Mouse (Mus musculus) right cerebral cortex, adult 18-20 months (tissue): ENCODE measurements around the gene Podxl2.

ENCODE experiments used
- DNase-seq: peaks from one replicate; pipeline ENCODE4 v3.0.0; 2022; ENCODE audit warnings: mixed read lengths

Gene Podxl2

DNA sequence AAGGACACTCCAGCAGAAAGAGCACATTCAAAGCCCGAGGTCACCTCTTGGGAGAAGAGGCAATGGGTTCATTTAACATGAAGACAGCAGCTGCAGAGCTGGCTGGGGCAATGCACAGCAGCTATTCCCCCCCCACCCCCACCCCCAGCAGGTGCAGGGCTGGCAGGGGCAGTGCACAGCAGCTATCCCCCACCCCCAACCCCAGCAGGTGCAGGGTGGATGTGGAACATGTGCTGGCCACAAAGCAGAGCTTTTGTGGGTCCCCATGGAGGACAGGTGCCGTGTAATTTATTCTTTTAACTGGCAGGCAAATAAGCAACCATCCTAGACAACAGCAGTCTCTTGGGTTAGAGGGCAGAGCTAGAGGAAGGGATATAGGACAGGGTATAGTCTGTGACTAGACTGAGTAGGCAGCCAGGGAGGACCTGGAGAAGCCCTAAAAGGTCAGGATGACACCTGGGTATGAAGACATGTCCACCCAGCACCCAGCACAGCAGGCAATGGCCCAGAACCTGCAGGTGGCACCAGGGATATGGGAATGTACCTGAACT, 11.6 kb upstream of the Podxl2 start:
- DNase-seq = no peak

- no peak for DNase-seq
These were observed 11.0 kb upstream of the Podxl2 start for GRCm38 (mm10) chr6:88885644-88886416.

DNA sequence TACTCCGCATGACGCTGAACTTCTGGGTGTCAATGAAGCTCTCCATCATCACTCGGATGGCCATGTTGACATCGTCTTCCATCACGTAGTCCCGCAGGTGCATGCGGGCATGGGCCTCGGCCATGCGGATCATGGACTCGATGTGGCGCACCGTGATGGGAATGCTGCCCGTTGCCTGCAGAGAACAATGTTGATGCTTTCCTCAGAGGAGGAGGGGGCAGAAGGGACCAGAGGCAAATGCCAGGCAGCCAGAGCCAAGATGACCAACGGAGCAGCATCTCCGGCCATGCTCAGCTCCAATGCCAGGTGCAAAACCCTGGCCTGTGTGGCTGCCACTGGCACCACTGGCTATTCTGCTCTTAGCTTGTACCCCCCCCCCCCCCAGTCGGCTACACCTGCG, 9.8 kb upstream of the Podxl2 start:
- no peak for DNase-seq

DNA sequence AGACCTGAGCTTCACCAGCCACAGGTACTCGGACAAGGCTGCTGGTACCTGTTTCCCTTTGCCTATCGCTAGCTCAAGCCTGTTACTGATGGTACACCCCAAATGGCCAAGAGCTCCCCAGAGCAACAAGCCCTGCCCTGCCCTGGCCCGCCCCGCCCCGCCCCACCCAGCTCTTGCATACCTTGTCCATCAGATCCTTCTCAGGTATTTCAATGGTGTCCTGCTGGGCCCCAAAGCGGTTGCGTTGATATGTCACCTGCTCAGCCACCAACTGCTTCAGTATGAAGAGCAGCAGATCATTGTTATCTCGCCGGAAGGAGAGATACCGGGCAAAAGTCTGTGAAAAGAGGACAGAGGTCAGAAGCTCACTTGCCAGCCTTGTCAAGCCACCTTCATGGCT, 9.4 kb upstream of the Podxl2 start:
- DNase-seq = no peak

GRCm38 (mm10) chr6:88881334-88881733, 6.5 kb upstream of the Podxl2 start:
- no peak for DNase-seq

DNA sequence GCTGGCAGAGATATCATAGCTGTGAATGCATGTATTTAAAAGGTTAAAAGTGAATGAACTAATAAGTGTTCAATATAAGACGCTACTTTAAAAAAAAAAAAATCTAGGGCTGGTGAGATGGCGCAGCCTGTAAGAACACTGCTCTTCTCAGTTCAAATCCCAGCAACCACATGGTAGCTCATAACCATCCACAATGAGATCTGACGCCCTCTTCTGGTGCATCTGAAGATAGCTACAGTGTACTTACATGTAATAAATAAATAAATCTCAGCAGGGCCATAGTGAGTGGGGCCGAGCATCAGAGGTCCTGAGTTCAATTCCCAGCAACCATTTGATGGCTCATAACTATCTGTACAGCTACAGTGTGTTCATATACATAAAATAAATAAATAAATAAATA, 4.6 kb upstream of the Podxl2 start:
- no peak for DNase-seq

GRCm38 (mm10) chr6:88873965-88874867, 628 bp downstream of the Podxl2 start:
- peak; percentile 52 for DNase-seq

DNA sequence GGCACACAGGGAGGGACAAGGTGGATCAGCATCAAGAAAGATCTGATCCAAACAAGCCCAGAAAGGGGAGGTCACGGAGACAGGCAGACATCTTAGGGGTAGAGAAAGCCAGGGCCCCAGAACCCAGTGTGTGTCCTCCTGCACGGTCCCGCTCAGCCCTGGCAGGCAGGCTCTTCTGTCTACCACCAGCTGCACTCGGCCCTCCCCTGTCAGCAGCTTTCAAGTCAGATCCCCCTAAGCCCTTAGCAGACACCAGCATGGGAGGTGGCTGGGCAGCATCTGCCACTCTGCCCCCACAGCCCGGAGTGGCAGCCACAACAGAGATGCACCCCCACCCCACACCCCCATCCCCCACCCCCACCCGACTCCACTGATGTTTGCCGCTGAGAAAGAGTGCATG, 2.0 kb downstream of the Podxl2 start:
- DNase-seq = no peak

GRCm38 (mm10) chr6:88871546-88871945, 3.3 kb downstream of the Podxl2 start:
- DNase-seq = peak; percentile 69

- no peak for DNase-seq
These were observed 4.2 kb downstream of the Podxl2 start for GRCm38 (mm10) chr6:88870594-88870993.

DNA sequence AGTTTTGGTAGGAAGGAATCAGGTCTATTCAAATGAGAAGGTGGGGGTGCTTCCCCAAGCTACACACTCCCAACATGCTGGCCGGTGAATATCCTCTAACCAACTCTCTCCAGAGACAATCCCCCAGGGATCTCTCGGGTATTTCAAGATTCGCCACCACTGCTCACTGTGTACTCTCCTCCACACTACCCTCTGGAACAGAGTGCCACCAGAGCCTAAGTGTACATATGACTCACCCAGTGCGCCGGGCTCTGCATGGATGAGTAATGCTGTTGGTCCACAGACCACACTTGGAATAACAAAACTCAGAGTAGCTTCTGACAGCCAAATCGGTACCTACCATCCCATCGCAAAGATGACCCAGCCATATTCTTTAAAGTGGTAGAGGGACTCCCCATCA, 5.4 kb downstream of the Podxl2 start:
- peak; percentile 78 for DNase-seq

DNA sequence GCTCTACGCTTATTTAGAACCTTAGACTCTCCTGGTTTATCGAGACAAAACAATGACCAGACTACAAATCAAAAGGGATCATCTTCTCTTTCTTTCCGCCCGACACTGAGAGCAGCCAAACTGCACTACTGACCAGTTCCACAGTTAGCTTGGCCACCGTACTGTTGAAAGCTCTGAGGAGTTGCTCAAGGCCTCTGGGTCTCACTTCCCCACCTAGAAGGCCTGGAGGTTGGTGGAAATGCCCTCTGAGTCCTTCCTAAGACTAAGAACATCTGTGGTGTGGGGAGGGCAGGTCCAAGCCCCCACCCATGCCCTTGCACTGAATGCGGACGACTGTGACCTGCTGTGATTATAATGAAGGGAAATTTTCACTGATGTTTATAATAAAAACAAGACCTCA, 9.1 kb downstream of the Podxl2 start:
- DNase-seq = no peak

GRCm38 (mm10) chr6:88860914-88861313, 13.9 kb downstream of the Podxl2 start:
- no peak for DNase-seq

- DNase-seq = no peak
These were observed 16.5 kb downstream of the Podxl2 start for GRCm38 (mm10) chr6:88858341-88858740.

DNA sequence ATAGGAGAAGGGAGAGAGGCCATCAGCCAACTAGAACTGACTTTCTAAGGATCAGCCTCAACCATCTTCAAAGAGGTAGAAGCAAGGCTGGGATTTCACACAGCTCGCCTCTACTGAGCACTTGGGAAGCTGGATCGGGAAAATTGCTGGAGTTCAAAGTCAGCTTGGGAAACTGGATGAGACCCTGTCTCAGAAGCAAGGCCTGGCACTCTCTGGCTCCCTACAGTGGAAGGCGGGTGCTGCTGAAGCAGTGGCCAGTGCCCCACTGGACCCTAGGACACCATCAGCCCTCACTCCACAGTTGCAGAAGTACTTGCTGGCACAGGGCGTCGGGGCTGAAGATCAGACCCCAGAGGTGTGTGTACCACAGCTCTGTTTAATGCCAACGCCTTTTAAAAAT, 17.0 kb downstream of the Podxl2 start:
- no peak for DNase-seq

GRCm38 (mm10) chr6:88857249-88857648, 17.6 kb downstream of the Podxl2 start:
- no peak for DNase-seq

- DNase-seq = peak; percentile 52
These were observed 19.2 kb downstream of the Podxl2 start for GRCm38 (mm10) chr6:88855636-88856035.

DNA sequence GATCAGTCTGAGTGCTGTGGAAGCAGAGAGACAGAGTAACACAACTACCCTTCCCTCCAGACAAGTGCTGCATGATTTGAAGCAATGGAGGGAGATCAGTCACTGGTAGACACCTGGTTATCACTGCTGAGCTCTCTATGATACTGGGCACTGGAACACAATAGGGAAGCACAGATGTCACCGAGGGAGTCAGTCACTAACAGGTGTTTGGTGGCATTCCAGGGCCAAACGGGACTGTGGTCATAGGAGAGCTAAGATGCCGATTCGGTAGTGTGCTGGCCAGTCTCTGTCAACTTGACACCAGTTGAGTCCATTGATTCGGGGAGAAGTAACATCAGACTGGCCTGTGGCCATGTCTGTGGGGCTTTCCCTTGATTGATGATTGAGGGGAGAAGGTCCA, 20.3 kb downstream of the Podxl2 start:
- DNase-seq = no peak

DNA sequence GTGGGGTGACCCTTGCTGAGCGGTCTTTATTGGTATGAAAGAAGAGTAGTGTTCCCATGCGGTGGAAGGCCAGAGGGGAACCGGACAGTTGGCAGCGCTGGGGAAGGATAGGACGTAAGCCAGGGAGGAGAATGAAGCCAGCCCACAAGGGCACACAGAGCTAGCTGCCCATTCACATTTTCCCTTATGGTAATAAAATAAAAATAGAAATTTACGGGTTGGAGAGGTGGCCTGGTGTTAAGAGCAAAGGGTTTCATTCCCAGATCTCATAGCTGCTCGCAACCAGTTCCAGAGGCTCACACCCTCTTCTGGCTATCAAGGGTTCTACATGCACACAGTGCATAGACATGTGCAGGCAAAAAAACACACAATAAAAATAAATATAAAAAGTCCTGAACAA, 24.8 kb downstream of the Podxl2 start:
- no peak for DNase-seq

DNA sequence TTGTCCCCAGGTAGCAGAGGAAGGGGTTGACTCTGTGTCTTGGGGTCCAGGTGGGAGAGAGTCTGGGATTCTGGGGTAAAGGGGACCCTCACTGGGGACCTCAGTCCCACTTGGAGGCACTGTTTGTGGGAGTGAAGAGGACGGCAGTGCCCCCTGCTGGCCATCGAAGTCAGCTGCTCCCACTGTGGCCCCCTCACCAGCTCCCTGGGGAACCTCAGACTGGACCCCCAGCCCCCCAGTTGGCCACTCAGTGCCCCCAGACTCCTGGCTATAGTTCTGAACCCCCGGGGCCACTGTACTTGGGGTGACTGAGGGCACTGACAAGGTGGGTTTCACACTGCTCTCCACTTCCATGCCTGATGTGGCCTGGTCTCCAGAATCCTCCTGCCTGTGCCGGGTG, 25.6 kb downstream of the Podxl2 start:
- no peak for DNase-seq

- no peak for DNase-seq
These were observed 27.3 kb downstream of the Podxl2 start for GRCm38 (mm10) chr6:88847571-88847970.

DNA sequence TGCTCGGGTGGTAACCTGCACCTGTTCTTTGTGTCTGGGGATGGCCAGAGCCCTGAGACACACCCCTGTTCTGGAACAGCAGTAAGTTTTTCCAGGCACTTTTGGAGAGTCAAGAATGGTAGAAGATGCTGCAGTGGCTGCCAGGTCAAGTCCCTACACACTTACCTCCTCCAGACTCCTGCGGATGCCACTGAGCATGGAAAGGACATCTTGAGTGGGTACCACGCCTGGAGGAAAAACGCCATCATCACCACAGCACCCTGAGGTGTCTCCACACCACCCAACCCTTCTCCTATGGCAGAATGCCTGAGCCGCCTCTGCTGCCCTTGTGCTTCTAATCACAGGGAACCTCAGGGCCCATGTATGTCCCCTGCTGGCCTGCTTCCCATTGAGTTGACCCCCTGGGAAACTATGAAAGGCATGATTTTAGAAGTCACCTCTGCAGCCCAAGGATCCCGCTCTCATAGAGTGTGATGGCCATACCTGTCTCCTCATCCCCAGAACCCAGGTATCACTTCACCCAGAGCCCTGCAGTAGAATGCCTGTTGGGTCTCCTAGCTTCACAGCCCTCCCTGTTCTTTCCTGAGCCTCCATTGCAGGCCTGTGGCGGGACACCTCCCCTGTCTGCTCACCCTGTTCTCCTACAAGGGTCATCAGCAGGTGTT, 29.8 kb downstream of the Podxl2 start:
- DNase-seq = no peak
